ENCODE assay signal across 8 mouse cellular contexts in genomic region chr13:19622573-19623227, GRCm38 (mm10). TPM values are rescaled to one million over a fixed set of nuclear protein-coding genes. Genes with fewer than 3 reads are reported as not detected.
DNase-seq lines count a peak whose midpoint lies in the region; ATAC-seq and TF ChIP-seq lines count a peak whose summit lies in the region.

Gene Sfrp4 (plus strand): TSS chr13:19623104.

- H3K36me3 ChIP-seq in hindbrain, embryonic 15.5 days: no peaks in the 10 kb centered on the region
- no peaks in the 10 kb centered on the region for H3K36me3 ChIP-seq in liver, embryonic 11.5 days (ENCODE audit: control insufficient read depth, insufficient read depth, low read length)
- no peaks in the 10 kb centered on the region for H3K36me3 ChIP-seq in midbrain, embryonic 16.5 days (ENCODE audit: control insufficient read depth, insufficient read depth, low read length)
- H3K36me3 ChIP-seq in testis, adult 2 months (ENCODE audit: control insufficient read depth, insufficient read depth, low read length): no peaks in the 10 kb centered on the region

- TF ChIP-seq POLR2A in testis, adult 2 months (IDR thresholded peaks at IDR 0.05; ENCODE audit: control insufficient read depth, low read depth, low read length): no peak

- no peak within 1 kb of the TSS for H3K27ac ChIP-seq in hindbrain, embryonic 15.5 days (replicated peaks)
- H3K27ac ChIP-seq in liver, embryonic 11.5 days (ENCODE audit: low read depth, low read length): no peak within 1 kb of the TSS
- no peak within 1 kb of the TSS for H3K27ac ChIP-seq in midbrain, embryonic 16.5 days (ENCODE audit: low read length)
- H3K27ac ChIP-seq in testis, adult 2 months (ENCODE audit: control insufficient read depth, insufficient read depth, low read depth, low read length): no peak within 1 kb of the TSS

- peak within 1 kb of the TSS; percentile 51 for H3K9ac ChIP-seq in hindbrain, embryonic 15.5 days
- H3K9ac ChIP-seq in liver, embryonic 11.5 days (ENCODE audit: low read depth, low read length): peak within 1 kb of the TSS; percentile 56
- H3K9ac ChIP-seq in midbrain, embryonic 16.5 days (ENCODE audit: low read depth, low read length): peak within 1 kb of the TSS; percentile 72

- peak within 1 kb of the TSS; percentile 63 for H3K4me2 ChIP-seq in hindbrain, embryonic 15.5 days
- H3K4me2 ChIP-seq in liver, embryonic 11.5 days: peak within 1 kb of the TSS; percentile 92
- peak within 1 kb of the TSS; percentile 91 for H3K4me2 ChIP-seq in midbrain, embryonic 16.5 days (ENCODE audit: low read length)

- DNase-seq in kidney, adult 9 months: peak; percentile 3
- no peak for DNase-seq in kidney, adult 18-20 months
- DNase-seq in cerebellum, adult 9-11 months: peak; percentile 57
- peak; percentile 41 for DNase-seq in gastrocnemius, postnatal 10 days
- peak; percentile 60 for DNase-seq in liver, embryonic 11.5 days (ENCODE audit: low spot score)

- no peak for TF ChIP-seq CTCF in testis, adult 2 months (IDR thresholded peaks at IDR 0.05; ENCODE audit: control insufficient read depth, insufficient read depth, insufficient replicate concordance, low read depth, low read length)

- WGBS in hindbrain, embryonic 15.5 days: 3% methylated on average over 25 of the region's 25 CpGs
- WGBS in liver, embryonic 11.5 days: 5% methylated on average over 25 of the region's 25 CpGs
- WGBS in midbrain, embryonic 16.5 days: 2% methylated on average over 25 of the region's 25 CpGs

- no peaks in the 10 kb centered on the region for H3K9me3 ChIP-seq in hindbrain, embryonic 15.5 days
- H3K9me3 ChIP-seq in liver, embryonic 11.5 days (ENCODE audit: control insufficient read depth, low read length): no peaks in the 10 kb centered on the region
- H3K9me3 ChIP-seq in midbrain, embryonic 16.5 days (replicated peaks; ENCODE audit: control insufficient read depth, low read length, poor library complexity, severe bottlenecking): no peaks in the 10 kb centered on the region

- H3K4me1 ChIP-seq in hindbrain, embryonic 15.5 days (replicated peaks): peaks cover 30% of the 10 kb centered on the region
- no peaks in the 10 kb centered on the region; the same call in 1 of the 2 replicates for H3K4me1 ChIP-seq in liver, embryonic 11.5 days (replicated peaks; ENCODE audit: control insufficient read depth, insufficient read depth, low read length)
- H3K4me1 ChIP-seq in midbrain, embryonic 16.5 days (ENCODE audit: control insufficient read depth, insufficient read depth, low read length): peaks cover 19% of the 10 kb centered on the region
- peaks cover 10% of the 10 kb centered on the region for H3K4me1 ChIP-seq in testis, adult 2 months (ENCODE audit: control insufficient read depth, insufficient read depth, low read length)

- ATAC-seq in hindbrain, embryonic 15.5 days (ENCODE audit: low FRiP score, low read depth): peak; percentile 71
- ATAC-seq in liver, embryonic 11.5 days (replicated peaks; ENCODE audit: low FRiP score): peak; percentile 58
- peak; percentile 67 for ATAC-seq in midbrain, embryonic 16.5 days

- no peaks in the 10 kb centered on the region; the same call in 1 of the 2 replicates for H3K27me3 ChIP-seq in hindbrain, embryonic 15.5 days
- peaks cover 18% of the 10 kb centered on the region for H3K27me3 ChIP-seq in liver, embryonic 11.5 days (replicated peaks; ENCODE audit: control insufficient read depth, insufficient read depth, low read length)
- no peaks in the 10 kb centered on the region; the same call in 1 of the 2 replicates for H3K27me3 ChIP-seq in midbrain, embryonic 16.5 days (ENCODE audit: control insufficient read depth, insufficient read depth, low read depth, low read length)
- H3K27me3 ChIP-seq in testis, adult 2 months (ENCODE audit: control insufficient read depth, insufficient read depth, low read length): no peaks in the 10 kb centered on the region

- H3K4me3 ChIP-seq in hindbrain, embryonic 15.5 days: peak within 1 kb of the TSS; percentile 45
- peak within 1 kb of the TSS; percentile 53 for H3K4me3 ChIP-seq in liver, embryonic 11.5 days (ENCODE audit: low read depth, low read length)
- peak within 1 kb of the TSS; percentile 55 for H3K4me3 ChIP-seq in midbrain, embryonic 16.5 days (ENCODE audit: low read depth, low read length)
- H3K4me3 ChIP-seq in testis, adult 2 months (ENCODE audit: control insufficient read depth, low read depth, low read length): peak within 1 kb of the TSS; percentile 1; the same call in 1 of the 2 replicates

RNA-seq across cellular contexts. Expression of gene Sfrp4, which starts in this region (rescaled TPM):
- total RNA-seq in gastrocnemius, postnatal 10 days (2021): 10 to 100 TPM; 19.9 to 40.5 TPM
- 3.1 and 4.9 TPM in 2 replicates for polyA plus RNA-seq in hindbrain, embryonic 15.5 days (2015; fragmentation: Nextera tagmentation; extraction: Ambion mirVana)
- polyA plus RNA-seq in liver, embryonic 11.5 days (2014; fragmentation: Nextera tagmentation; extraction: Ambion mirVana): 1.0 and 1.2 TPM in 2 replicates
- 3.9 and 4.4 TPM in 2 replicates for polyA plus RNA-seq in midbrain, embryonic 16.5 days (2015; fragmentation: Nextera tagmentation; extraction: Ambion mirVana)
- 0.60 TPM in 1 of 2 replicates, not detected in the other for polyA plus RNA-seq in testis, adult 2 months (2012; rRNA removed)

Comparison
In these comparisons a context has a peak if more than half of its experiments do, and no peak if none do; other contexts are left out.
1. H3K4me3 ChIP-seq: peak in every context shown above with its lines; median percentile 55 in midbrain, embryonic 16.5 days; 53 in liver, embryonic 11.5 days; 45 in hindbrain, embryonic 15.5 days; 1 in testis, adult 2 months.